Mouse (Mus musculus) intestine, embryonic 14.5 days (tissue): ENCODE data around the gene Gm11758. TPM values are rescaled to one million over a fixed set of nuclear protein-coding genes. Genes with fewer than 3 reads are reported as not detected.
"Not testable (repeated sequence)": the region's sequence is repeated elsewhere in the genome, so short reads cannot be mapped to it uniquely, and the experiment has no call there.

Source experiments
- ATAC-seq: fragments of 200-750 bp; cut with Nextera tagmentation; replicated peaks from 2 replicates; pipeline ENCODE4 v1.8.0; 2017; ENCODE audit warnings: low read depth, moderate number of reproducible peaks, moderate TSS enrichment, moderate library complexity; ENCODE audit not compliant: low FRiP score, low TSS enrichment
- DNase-seq: peaks from one replicate; pipeline ENCODE4 v3.0.0-alpha.2; 2018; ENCODE audit warnings: low spot score
- H3K27ac ChIP-seq: fragments of 300-500 bp; sonication (generic); 2 replicates; pipeline ENCODE4 v1.5.1; 2014; ENCODE audit warnings: low read depth, mild to moderate bottlenecking, control low read depth
- H3K27me3 ChIP-seq: fragments of 300-500 bp; sonication (generic); replicated peaks from 2 replicates; pipeline ENCODE4 v1.6.1; 2014; ENCODE audit warnings: low read length, control low read depth; ENCODE audit not compliant: control insufficient read depth, insufficient read depth
- H3K36me3 ChIP-seq: fragments of 300-500 bp; sonication (generic); 2 replicates; pipeline ENCODE4 v1.6.1; 2014; ENCODE audit warnings: low read length, control low read depth; ENCODE audit not compliant: control insufficient read depth, insufficient read depth
- H3K4me1 ChIP-seq: fragments of 300-500 bp; sonication (generic); replicated peaks from 2 replicates; pipeline ENCODE4 v1.6.1; 2014; ENCODE audit warnings: low read length, control low read depth, mixed read lengths; ENCODE audit not compliant: control insufficient read depth, insufficient read depth
- H3K4me2 ChIP-seq: fragments of 300-500 bp; sonication (generic); 2 replicates; pipeline ENCODE4 v1.6.1; 2014; ENCODE audit warnings: low read length
- H3K4me3 ChIP-seq: fragments of 300-500 bp; sonication (generic); 2 replicates; pipeline ENCODE4 v1.5.1; 2014; ENCODE audit warnings: low read depth, low read length, control low read depth, mixed read lengths
- H3K9ac ChIP-seq: fragments of 300-500 bp; sonication (generic); 2 replicates; pipeline ENCODE4 v1.6.1; 2014; ENCODE audit warnings: mild to moderate bottlenecking, low read length
- H3K9me3 ChIP-seq: fragments of 300-500 bp; sonication (generic); 2 replicates; pipeline ENCODE4 v1.6.1; 2016; ENCODE audit warnings: low read length, control low read depth; ENCODE audit not compliant: control insufficient read depth
- WGBS: fragments of 180-500 bp; shearing (Covaris S2); extraction: QIAGEN DNeasy Blood & Tissue Kit; methylation state at CpG from one replicate; pipeline ENCODE4 v1.1.7; 2014; 5-methylcytosine and 5-hydroxymethylcytosine counted together
- polyA plus RNA-seq: library from polyadenylated mRNA; unstranded; fragments of >200 nt; fragmentation: Nextera tagmentation; extraction: Ambion mirVana; gene quantifications from 2 replicates; pipeline ENCODE4 v1.2.1, GENCODE M21; 2014

Gm11758 gene
- not detected in 2 replicates for polyA plus RNA-seq

DNA sequence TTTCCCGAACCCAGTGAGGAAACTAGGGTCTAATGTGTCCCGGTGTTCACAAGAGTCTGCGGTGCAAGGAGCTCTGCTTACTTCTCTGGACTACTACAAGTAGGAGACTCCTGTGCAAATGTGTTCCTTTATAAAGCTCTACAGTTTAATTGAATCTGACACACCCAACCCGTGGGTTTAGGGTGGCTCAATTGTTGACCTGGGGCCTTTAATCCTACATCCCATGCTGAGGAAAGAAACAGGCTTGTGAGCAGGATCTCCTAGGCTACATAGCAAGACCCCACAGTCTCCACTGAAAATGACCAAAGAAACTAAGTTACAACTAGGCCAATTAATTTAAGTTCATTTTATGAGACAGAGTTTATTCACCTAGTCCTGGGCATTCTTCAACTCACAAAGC lies at the start of gene Gm11758:
Gene Gm11758 (minus strand): TSS at position 101 of the 400 bp plus-strand sequence.
- not testable (repeated sequence) for H3K27ac ChIP-seq, ATAC-seq, H3K4me1 ChIP-seq, H3K9me3 ChIP-seq, H3K36me3 ChIP-seq, H3K4me2 ChIP-seq, H3K27me3 ChIP-seq, DNase-seq, H3K4me3 ChIP-seq, H3K9ac ChIP-seq
- WGBS, result no CpG with 5 or more reads among the region's 4 CpGs

DNA sequence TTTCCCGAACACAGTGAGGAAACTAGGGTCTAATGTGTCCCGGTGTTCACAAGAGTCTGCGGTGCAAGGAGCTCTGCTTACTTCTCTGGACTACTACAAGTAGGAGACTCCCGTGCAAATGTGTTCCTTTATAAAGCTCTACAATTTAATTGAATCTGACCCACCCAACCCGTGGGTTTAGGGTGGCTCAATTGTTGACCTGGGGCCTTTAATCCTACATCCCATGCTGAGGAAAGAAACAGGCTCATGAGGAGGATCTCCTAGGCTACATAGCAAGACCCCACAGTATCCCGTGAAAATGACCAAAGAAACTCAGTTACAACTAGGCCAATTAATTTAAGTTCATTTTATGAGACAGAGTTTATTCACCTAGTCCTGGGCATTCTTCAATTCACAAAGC lies 44.6 kb upstream of the Gm11758 start, which contains the start of gene Gm11756:
Gene Gm11756 (minus strand): TSS at position 101 of the 400 bp plus-strand sequence.
- not testable (repeated sequence) for H3K4me1 ChIP-seq, ATAC-seq, H3K9me3 ChIP-seq, DNase-seq, H3K4me3 ChIP-seq, H3K4me2 ChIP-seq, H3K27ac ChIP-seq, H3K27me3 ChIP-seq, H3K9ac ChIP-seq, H3K36me3 ChIP-seq
- WGBS, result 86% methylated on average over 6 of the region's 6 CpGs

- H3K4me2 ChIP-seq, H3K4me3 ChIP-seq, H3K27me3 ChIP-seq, H3K9me3 ChIP-seq, H3K27ac ChIP-seq, ATAC-seq, H3K36me3 ChIP-seq, H3K4me1 ChIP-seq, H3K9ac ChIP-seq, DNase-seq: not testable (repeated sequence)
- no CpG with 5 or more reads among the region's 4 CpGs for WGBS
These were observed 29.8 kb upstream of the Gm11758 start, which contains the start of gene Gm13871 for GRCm38 (mm10) chr4:73905853-73906252. Gene Gm13871 (minus strand): TSS chr4:73905953.

DNA sequence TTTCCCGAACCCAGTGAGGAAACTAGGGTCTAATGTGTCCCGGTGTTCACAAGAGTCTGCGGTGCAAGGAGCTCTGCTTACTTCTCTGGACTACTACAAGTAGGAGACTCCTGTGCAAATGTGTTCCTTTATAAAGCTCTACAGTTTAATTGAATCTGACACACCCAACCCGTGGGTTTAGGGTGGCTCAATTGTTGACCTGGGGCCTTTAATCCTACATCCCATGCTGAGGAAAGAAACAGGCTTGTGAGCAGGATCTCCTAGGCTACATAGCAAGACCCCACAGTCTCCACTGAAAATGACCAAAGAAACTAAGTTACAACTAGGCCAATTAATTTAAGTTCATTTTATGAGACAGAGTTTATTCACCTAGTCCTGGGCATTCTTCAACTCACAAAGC lies 14.9 kb upstream of the Gm11758 start, which contains the start of gene Gm11757:
Gene Gm11757 (minus strand): TSS at position 101 of the 400 bp plus-strand sequence.
- H3K27me3 ChIP-seq, H3K9me3 ChIP-seq, H3K36me3 ChIP-seq, H3K4me3 ChIP-seq, DNase-seq, H3K27ac ChIP-seq, H3K4me1 ChIP-seq, H3K9ac ChIP-seq, H3K4me2 ChIP-seq, ATAC-seq: not testable (repeated sequence)
- WGBS, result no CpG with 5 or more reads among the region's 4 CpGs

GRCm38 (mm10) chr4:73826587-73826986 lies 49.5 kb downstream of the Gm11758 start:
- Histone ChIP-seq H3K27me3 (no peaks in the 10 kb centered on the region), H3K9me3 (no peaks in the 10 kb centered on the region), H3K4me2 (no peak overlapping the region), H3K27ac (no peak overlapping the region), H3K9ac (no peak overlapping the region), H3K36me3 (no peaks in the 10 kb centered on the region), H3K4me3 (no peak overlapping the region), H3K4me1 (no peaks in the 10 kb centered on the region)
- ATAC-seq (peak; percentile 70; the same call in 1 of the 2 replicates), DNase-seq (no peak)
- 63% methylated on average over 3 of the region's 3 CpGs for WGBS

Other genes starting within 250 kb of the Gm11758 start
- gene Gm11236, start 238.1 kb downstream of the Gm11758 start, polyA plus RNA-seq, result not detected in 2 replicates
- gene Gm11239, start 207.9 kb downstream of the Gm11758 start, polyA plus RNA-seq, result not detected in 2 replicates
- not detected in 2 replicates for gene Gm428, start 192.8 kb downstream of the Gm11758 start, polyA plus RNA-seq
- 6.6 and 7.7 TPM in 2 replicates for gene Rasef, start 85.3 kb downstream of the Gm11758 start, polyA plus RNA-seq
- gene Gm11757, start 14.8 kb upstream of the Gm11758 start, polyA plus RNA-seq, result not detected in 2 replicates
- not detected in 2 replicates for gene Gm13871, start 29.7 kb upstream of the Gm11758 start, polyA plus RNA-seq
- not detected in 2 replicates for gene Gm11756, start 44.5 kb upstream of the Gm11758 start, polyA plus RNA-seq
- gene 2310002L09Rik, start 74.6 kb upstream of the Gm11758 start, polyA plus RNA-seq, result not detected in 2 replicates
- 0.50 and 0.87 TPM in 2 replicates for gene Frmd3, start 137.2 kb upstream of the Gm11758 start, polyA plus RNA-seq